Mouse (Mus musculus) C2C12 (cell line): ENCODE measurements around the gene Olfr115.

Experiments
- CEBPB ChIP-seq: IDR thresholded peaks from one replicate; pipeline ENCODE4 v1.6.1; 2011; ENCODE audit warnings: low read depth, mild to moderate bottlenecking, control low read depth, moderate library complexity
- CTCF ChIP-seq: IDR thresholded peaks from one replicate; pipeline ENCODE4 v1.5.1; 2011; ENCODE audit not compliant: control insufficient read depth, insufficient read depth, insufficient read length
- FOSL1 ChIP-seq: IDR thresholded peaks from one replicate; pipeline ENCODE4 v1.8.0; 2011; ENCODE audit warnings: mild to moderate bottlenecking, low read length; ENCODE audit not compliant: poor library complexity, insufficient read depth, severe bottlenecking
- MAX ChIP-seq: IDR thresholded peaks from one replicate; pipeline ENCODE4 v1.6.1; 2011; ENCODE audit warnings: mild to moderate bottlenecking, control low read depth
- MYOD1 ChIP-seq: IDR thresholded peaks from one replicate; pipeline ENCODE4 v1.6.1; 2011; ENCODE audit warnings: low read depth; ENCODE audit not compliant: control insufficient read depth, insufficient read length
- MYOG ChIP-seq: IDR thresholded peaks from one replicate; pipeline ENCODE4 v1.6.1; 2011; ENCODE audit not compliant: control insufficient read depth, insufficient read length; ENCODE audit errors: extremely low read depth
- USF1 ChIP-seq: IDR thresholded peaks from one replicate; pipeline ENCODE4 v1.6.1; 2011; ENCODE audit warnings: low read depth, mild to moderate bottlenecking, control low read depth, moderate library complexity

DNA sequence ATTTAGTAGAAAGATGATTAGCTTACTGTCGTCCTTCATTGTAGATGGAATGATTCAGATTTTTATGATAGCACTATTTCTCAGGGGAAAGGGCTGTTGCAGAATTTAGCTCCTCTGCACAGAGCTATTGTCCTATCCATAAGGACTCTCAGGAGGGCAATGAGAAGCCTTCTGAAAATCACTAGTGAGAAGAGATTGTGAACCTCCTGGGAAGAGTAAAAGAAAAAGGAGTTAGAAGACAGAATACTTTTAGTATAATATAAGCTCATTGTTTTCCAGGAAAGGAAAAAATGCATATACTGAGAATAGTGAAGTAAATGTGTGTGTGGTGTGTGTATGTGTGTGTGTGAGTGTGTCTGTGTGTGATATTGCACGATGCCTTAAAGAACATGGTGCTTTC, 39.8 kb upstream of the Olfr115 start, which contains the start of gene Olfr118:
- TF ChIP-seq CTCF: no peak
- TF ChIP-seq CEBPB: no peak
- no peak for TF ChIP-seq USF1
- TF ChIP-seq MAX: no peak
- no peak for TF ChIP-seq MYOG
- no peak for TF ChIP-seq FOSL1
- TF ChIP-seq MYOD1: no peak
